Mouse (Mus musculus): Measurements from ENCODE around the gene Wdr93.

DNA sequence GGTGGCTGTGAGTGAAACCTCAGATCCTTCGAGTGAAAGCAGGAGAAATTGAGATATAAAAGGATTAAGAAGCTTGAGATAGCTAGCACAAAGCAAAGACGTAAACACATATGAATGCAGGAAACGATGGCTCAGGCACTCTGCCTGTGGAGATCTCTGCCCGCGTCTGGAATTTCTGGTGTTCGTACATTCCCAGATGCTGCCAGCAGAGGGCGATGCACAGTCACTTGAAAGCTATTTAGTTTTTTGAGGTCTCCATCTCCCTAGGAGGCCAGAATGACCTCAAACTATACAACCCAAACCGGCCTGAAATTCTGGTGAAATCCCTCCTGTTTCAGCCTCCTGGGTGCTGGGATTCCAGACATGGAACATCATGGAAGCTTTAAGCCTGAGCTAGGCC is 56.1 kb downstream of the Wdr93 start:
- no peak for TF ChIP-seq MAFK (IDR thresholded peaks at IDR 0.05; ENCODE audit: insufficient read depth, low read depth, low read length)
- no peak for TF ChIP-seq ZNF384 (IDR thresholded peaks at IDR 0.05; ENCODE audit: low read depth, low read length)
- TF ChIP-seq ZC3H11A (IDR thresholded peaks at IDR 0.05; ENCODE audit: borderline replicate concordance, low read depth, low read length), result peak; percentile 74; the same call in 1 of the 2 replicates

All from ES-E14 (cell line).